Mouse (Mus musculus) T-helper 17 cell (primary cell): Measurements from ENCODE around the gene Slc22a19.
"Not testable (repeated sequence)": the region's sequence is repeated elsewhere in the genome, so short reads cannot be mapped to it uniquely, and the experiment has no call there.

Experiments used
- in situ Hi-C, 2 experiments: fragments of 300-600 bp; cut with MboI, MseI; formaldehyde crosslinking; loops; 1 replicate in 1 of 2; 2 replicates in 1 of 2; pipeline ENCODE4 v1.15.1; 2025; ENCODE audit warnings: high pct_unique_total_duplicates in 2 of 2

Slc22a19 gene

DNA sequence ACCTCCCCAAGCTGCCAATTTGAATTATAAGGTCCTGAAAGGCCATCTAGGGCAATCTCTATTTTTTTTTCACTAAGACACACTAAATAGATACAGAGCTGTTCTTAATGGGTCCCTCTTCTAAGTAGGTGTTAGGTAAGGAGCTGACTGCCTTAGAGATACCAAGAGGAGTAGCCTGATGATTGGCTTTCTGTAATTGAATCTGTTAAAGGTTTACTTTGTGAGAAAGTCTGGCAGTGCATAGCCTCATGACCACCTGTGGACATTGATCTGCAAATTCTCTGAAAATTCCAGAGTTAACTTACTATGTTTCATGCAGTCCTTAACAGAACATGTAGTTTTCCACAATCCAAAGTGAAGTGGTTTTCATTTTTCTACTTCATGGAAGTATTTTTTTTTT is at the start of gene Slc22a19:
Gene Slc22a19 (minus strand): TSS at position 163 of the 400 bp plus-strand sequence.
- in situ Hi-C loops = no loop called here

DNA sequence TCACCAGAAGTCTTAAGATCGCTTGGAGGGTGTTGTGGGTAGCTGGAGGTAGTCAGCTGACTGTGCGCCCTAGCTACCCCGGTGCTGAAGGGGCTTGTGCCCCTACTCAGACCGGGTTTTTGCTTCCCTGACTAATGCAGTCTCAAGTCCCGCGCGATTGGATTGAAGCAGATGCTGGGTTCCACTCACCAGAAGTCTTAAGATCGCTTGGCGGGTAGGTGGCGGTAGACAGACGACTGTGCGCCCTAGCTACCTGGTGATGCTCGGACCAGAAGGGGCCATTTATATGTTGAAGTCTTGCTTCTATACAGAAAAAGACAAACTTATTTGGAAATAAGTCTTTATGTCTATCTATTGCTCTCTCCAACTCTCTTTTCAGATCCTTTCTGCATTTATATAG is 42.3 kb upstream of the Slc22a19 start:
- in situ Hi-C loops = not testable (repeated sequence)

DNA sequence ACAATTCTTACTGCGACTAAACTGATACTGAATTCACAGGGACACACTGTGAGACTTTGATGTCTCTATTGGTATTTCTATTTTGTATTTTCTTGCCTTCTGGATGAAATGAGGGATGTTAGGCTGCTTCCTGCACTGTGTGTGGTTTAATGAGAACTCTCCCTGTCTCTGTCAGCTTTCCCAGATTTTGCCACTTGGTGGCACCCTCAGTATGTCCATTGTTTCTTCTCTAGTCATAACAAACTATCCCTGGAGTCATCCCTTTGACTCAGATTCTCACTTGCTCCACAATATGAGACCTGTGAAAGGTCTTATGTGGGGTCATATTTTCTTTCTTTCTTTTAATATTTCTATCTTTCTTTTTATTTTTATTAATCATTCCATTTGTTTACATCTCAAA is 18.4 kb upstream of the Slc22a19 start:
- in situ Hi-C loops = no loop called here

DNA sequence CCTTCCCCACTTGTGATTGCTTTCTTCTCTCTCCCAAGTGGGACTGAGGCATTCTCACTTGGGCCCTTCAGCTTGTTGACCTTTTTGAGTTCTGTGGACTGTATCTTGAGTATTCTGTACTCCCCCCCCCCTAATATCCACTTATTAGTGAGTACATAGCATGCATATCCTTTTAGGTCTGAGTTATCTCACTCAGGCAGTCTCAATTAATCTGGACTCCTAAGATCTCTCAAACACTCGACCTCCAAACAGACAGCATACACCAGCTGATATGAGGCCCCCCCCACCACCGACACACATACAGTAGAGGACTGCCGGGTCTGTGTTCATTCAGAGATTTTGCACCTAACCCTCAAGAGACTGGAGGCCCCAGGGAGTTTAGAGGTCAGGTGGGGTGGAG is 18.0 kb downstream of the Slc22a19 start:
- in situ Hi-C loops = not testable (repeated sequence)

DNA sequence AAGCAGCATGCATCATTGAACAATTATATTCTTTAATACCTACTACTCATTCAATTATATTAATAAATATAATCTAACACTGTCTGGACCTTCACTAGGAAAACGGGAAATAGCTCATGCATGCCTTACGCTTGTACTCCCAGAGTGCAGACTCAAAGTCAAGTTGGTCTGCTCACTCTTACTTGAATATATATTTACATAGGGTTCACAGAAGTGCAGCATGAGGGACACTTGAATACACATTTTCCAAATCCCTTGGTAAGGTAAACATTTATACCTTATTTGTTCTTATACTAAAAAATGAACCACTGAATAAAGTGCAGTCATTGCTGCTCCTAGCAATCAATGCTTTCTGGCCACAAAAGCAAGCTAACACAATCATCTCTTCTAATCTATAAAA is 19.9 kb downstream of the Slc22a19 start:
- in situ Hi-C loops = no loop called here

DNA sequence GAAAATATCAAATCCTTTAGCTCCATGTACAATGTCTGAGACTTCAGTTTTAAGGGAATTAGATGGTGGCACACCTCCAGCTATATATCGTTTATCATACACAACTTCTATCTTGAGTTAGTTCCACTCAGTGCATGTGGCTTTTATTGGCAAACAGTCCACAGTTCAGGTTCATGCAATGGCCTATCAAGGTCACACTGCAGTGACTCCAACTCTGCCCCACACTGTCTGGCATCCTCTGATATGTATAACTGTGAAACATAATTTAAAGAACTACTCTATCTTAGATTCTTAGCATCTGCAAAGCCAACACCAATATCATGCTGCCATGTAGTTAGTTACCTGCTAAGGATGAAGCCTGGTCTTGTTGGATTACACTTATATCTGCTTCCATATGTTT is 23.1 kb downstream of the Slc22a19 start:
- in situ Hi-C loops = no loop called here

DNA sequence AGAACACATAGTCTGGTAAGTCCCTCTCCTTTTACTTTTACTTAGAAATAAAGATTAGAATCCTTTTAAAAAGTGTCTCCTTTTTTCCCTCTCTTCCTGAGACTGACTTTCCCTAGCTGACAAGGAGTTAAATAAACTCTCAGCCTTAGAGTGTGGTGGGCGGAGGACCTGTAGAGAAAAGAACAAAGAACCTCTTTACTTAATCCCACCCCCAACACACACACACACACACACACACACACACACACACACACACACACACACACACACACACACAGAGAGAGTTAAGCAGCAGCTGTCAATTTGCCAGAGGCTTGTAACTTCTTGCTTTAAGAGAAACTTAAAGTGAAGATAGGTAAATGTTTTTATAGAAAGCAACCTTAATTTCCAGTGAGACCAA is 39.1 kb downstream of the Slc22a19 start:
- in situ Hi-C loops = no loop called here

DNA sequence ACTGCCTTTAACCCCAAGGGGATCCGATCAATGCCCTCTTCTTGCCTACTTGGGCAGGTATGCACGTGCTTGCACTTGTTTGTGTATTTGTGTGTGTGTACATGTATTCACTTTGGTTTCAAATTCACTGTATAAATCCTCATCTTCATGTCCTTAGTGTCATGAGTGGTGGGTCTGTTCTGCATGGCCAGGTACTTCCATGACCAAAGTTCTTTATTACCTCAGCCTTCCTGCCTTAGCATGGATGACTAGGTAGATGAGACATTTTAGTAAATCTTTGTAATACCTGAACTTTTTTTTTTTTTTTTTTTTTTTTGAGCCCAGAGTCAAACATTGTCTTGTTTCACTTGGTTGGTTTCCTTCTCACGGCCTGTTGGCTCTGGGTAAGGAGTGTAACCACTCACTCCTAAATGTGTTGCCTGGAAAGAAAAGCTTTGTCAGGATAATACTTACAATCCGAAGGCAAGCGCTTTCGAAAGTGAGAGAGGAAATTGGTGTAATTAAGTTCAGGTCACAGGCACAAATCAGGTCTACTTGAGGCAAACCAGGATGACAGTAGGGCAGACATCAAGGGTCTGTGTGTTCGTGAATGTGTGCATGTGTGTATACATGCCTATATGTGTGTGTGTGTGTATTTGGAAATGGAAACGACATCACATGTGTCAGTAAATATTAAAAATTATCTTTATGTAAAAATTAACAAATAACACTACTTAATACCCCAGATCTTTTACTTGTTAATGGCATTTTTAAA is 62.0 kb downstream of the Slc22a19 start:
- in situ Hi-C loops = no loop called here

DNA sequence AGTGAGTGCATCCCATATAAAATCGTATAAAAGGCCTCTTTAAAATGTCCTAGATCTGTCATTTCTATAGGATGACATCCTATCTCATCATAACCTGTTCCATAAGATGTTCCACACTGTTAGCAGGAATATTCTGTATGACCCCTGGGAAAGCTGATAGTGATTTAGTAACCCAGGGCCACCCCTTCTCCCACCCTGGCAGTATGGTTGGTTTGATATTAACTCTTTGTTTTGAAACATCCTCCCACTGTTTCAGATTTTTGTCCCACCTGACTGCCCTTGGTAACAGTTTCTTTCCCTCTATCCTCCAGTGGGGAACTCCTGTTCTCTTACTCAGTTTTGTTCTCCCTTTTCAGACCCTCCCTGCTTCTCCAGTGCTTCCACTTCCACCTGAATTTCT is 77.3 kb downstream of the Slc22a19 start:
- in situ Hi-C loops = no loop called here

DNA sequence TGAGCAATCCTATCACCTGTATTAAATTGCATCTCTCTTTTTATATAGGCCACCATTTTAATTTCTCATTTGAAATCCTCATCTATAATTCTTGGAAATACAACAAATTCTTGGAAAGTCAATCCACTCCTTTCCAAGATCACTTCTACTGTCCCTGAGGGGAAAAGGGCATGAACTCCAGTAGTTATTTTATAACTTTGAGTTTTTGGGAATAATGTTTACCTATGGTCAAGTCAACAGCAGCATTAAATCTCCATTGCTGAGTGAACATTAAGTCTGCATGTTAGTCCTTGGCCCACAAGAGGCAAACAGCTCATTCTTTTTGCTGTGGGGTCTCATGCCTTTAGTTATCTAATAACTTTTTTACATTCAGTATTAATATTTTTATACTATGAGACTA is 78.1 kb downstream of the Slc22a19 start:
- in situ Hi-C loops = no loop called here
